Mouse (Mus musculus) liver, adult 2 months (tissue): Measurements from ENCODE around the gene Pin1rt1. TPM values are rescaled to one million over a fixed set of nuclear protein-coding genes. Genes with fewer than 3 reads are reported as not detected.
A peak's percentile ranks its signal among the peaks of the same experiment; 100 is the strongest.

Experiments used
- DNase-seq: peaks from one replicate; pipeline ENCODE4 v3.0.0-alpha.2; 2011; ENCODE audit warnings: low read depth, low spot score; ENCODE audit errors: extremely low read depth
- H3K27ac ChIP-seq: fragments of 200-500 bp; replicated peaks from 2 replicates; pipeline ENCODE4 v1.5.1; 2012; ENCODE audit warnings: low read depth, mild to moderate bottlenecking, control low read depth, inconsistent platforms, low read length; ENCODE audit not compliant: insufficient read depth
- H3K27me3 ChIP-seq: fragments of 200-500 bp; 2 replicates; pipeline ENCODE4 v1.6.1; 2012; ENCODE audit warnings: mild to moderate bottlenecking, moderate library complexity, low read length, inconsistent platforms; ENCODE audit not compliant: control insufficient read depth, insufficient read depth
- H3K36me3 ChIP-seq: fragments of 200-500 bp; 2 replicates; pipeline ENCODE4 v1.6.1; 2012; ENCODE audit warnings: low read length, inconsistent platforms; ENCODE audit not compliant: control insufficient read depth, insufficient read depth
- H3K4me1 ChIP-seq: fragments of 200-500 bp; 2 replicates; pipeline ENCODE4 v1.6.1; 2011; ENCODE audit warnings: low read length; ENCODE audit not compliant: control insufficient read depth, insufficient read depth
- H3K4me3 ChIP-seq: fragments of 200-500 bp; 2 replicates; pipeline ENCODE4 v1.5.1; 2011; ENCODE audit warnings: low read depth, mild to moderate bottlenecking, control low read depth, low read length, moderate library complexity; ENCODE audit not compliant: insufficient read depth
- H3K79me2 ChIP-seq: fragments of 200-500 bp; 2 replicates; pipeline ENCODE4 v1.6.1; 2012; ENCODE audit warnings: inconsistent platforms, mild to moderate bottlenecking, low read length, moderate library complexity; ENCODE audit not compliant: control insufficient read depth, insufficient read depth
- H3K9ac ChIP-seq: fragments of 200-500 bp; 2 replicates; pipeline ENCODE4 v1.6.1; 2012; ENCODE audit warnings: low read depth, mild to moderate bottlenecking, control low read depth, inconsistent platforms, low read length
- CTCF ChIP-seq: fragments of 200-500 bp; IDR thresholded peaks from 2 replicates; pipeline ENCODE4 v1.5.1; 2011; ENCODE audit warnings: low read depth, low read length, control low read depth
- POLR2A ChIP-seq: fragments of 200-500 bp; IDR thresholded peaks from 2 replicates; pipeline ENCODE4 v1.6.1; 2011; ENCODE audit warnings: low read length, control low read depth; ENCODE audit not compliant: insufficient read depth; ENCODE audit errors: extremely low read depth
- WGBS: fragments of 180-500 bp; shearing (Covaris S2); methylation state at CpG from one replicate; pipeline ENCODE4 v1.1.7; 2018; 5-methylcytosine and 5-hydroxymethylcytosine counted together
- polyA plus RNA-seq: library from polyadenylated mRNA; depleted of rRNA; stranded (reverse); fragments of >200 nt; gene quantifications from 2 replicates; pipeline ENCODE4 v1.2.3, GENCODE M21; 2012
- total RNA-seq: library from RNA; depleted of rRNA; stranded (reverse); fragments of >200 nt; gene quantifications from 2 replicates; pipeline ENCODE4 v1.2.3, GENCODE M21; 2014

Gene Pin1rt1
- total and polyA plus RNA-seq, 2 experiments: not detected

- H3K79me2 ChIP-seq: peaks cover 7% of the 10 kb centered on the region; the same call in 1 of the 2 replicates
- peak; percentile 69 for DNase-seq
- peak; percentile 33; the same call in 1 of the 2 replicates for TF ChIP-seq CTCF
- TF ChIP-seq POLR2A: no peak
- no peak overlapping the region for H3K4me3 ChIP-seq
- WGBS: 53% methylated on average over 5 of the region's 5 CpGs
- no peak overlapping the region for H3K27ac ChIP-seq
- no peaks in the 10 kb centered on the region for H3K36me3 ChIP-seq
- H3K4me1 ChIP-seq: peaks cover 8% of the 10 kb centered on the region; the same call in 1 of the 2 replicates
- no peak overlapping the region for H3K9ac ChIP-seq
- H3K27me3 ChIP-seq: no peaks in the 10 kb centered on the region
Measured at GRCm38 (mm10) chr2:104743971-104744370, 27.8 kb upstream of the Pin1rt1 start.

DNA sequence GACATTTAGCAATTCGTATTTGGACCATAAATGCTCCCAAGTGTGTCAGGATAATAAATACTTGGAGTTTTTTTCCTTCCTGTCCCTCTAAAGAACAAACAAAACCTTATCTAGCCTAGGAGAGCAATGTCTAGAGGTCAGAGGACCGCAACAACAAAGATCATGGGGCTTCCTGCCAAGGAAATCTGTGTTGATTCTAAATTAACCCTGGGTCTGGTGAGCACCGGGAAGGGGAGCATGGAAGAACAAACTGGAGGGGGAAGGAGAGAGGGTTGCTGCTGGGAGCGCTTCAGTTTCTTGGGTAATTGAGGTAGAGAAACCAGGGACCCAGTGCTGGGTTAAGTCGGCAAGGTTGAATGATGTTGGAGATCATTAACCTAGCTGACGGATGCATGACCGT is 27.0 kb upstream of the Pin1rt1 start:
- no peaks in the 10 kb centered on the region for H3K27me3 ChIP-seq
- no peaks in the 10 kb centered on the region for H3K36me3 ChIP-seq
- peaks cover 9% of the 10 kb centered on the region; the same call in 1 of the 2 replicates for H3K79me2 ChIP-seq
- peak overlapping the region; percentile 80 for H3K9ac ChIP-seq
- peak overlapping the region; percentile 96 for H3K4me3 ChIP-seq
- TF ChIP-seq CTCF (no peak), POLR2A (no peak)
- 6% methylated on average over 7 of the region's 7 CpGs for WGBS
- peak overlapping the region; percentile 99 for H3K27ac ChIP-seq
- DNase-seq: peak; percentile 95
- H3K4me1 ChIP-seq: peaks cover 10% of the 10 kb centered on the region

DNA sequence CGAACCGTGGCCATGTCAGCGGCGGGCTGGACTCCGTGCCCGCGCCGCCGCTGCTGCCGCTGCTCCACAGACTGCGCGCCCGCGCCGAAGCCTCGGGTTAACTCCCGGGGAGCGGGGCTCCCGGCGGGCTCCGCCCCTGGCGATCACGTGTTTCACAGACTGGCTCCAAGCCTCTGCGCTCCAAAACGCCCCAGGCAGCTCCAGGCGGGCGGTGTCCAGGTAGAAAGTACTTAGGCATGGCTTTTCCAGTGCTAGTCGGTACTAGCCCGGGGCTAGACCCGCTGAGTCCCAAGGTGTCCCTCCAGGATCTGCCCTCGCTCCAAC is 26.5 kb upstream of the Pin1rt1 start, which contains the start of gene Depdc7:
Gene Depdc7, minus strand, starts transcription at position 138 of the 324 bp plus-strand sequence.
- WGBS: under 1% methylated on average over 28 of the region's 31 CpGs
- H3K27ac ChIP-seq: peak within 1 kb of the TSS; percentile 99

GRCm38 (mm10) chr2:104741896-104742740 is 25.9 kb upstream of the Pin1rt1 start:
- peaks cover 10% of the 10 kb centered on the region for H3K4me1 ChIP-seq
- WGBS: 3% methylated on average over 42 of the region's 46 CpGs

More for the DNA sequence above, 26.5 kb upstream of the Pin1rt1 start, which contains the start of gene Depdc7:
- Histone ChIP-seq H3K27me3 (no peaks in the 10 kb centered on the region), H3K36me3 (no peaks in the 10 kb centered on the region), H3K4me3 (peak within 1 kb of the TSS; percentile 96), H3K9ac (peak within 1 kb of the TSS; percentile 100), H3K4me1 (peaks cover 10% of the 10 kb centered on the region), H3K79me2 (peaks cover 10% of the 10 kb centered on the region; the same call in 1 of the 2 replicates)
- TF ChIP-seq POLR2A: peak; percentile 89
- TF ChIP-seq CTCF: no peak
- peak; percentile 81 for DNase-seq

DNA sequence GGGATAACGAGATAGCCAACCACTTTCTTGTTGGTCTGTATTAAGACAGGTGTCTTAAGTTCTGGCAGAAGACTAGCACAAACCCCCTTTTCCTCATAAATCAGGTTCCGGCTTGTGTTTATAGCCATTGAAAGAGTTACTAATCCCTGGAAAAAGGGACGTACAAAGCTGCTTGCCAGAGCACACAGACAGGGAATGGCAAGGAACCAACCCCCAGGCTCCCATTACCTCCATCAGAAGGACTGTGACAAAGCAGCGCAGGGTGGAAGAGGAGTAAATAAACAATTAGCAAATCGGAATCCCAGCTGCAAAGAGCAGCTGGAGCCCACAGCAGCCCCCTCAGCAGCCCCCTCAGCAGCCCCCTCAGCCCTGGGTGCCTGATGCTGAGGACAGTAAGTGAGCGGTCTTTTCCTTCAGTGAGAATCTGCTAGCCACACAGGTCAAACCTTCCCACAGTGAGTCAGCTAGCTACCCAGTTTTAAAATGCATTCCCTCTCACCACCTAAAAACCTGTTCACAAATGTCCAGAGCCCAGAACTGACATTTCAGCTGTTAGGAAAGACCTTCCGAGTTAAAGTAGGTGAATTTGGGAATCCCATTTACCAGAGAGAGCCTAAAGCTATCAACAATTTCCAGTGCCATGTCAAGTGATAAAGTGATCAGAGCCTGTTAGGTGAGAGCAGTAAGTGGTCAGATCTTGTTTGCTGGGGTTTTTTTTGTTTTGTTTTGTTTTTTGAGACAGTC is 25.0 kb upstream of the Pin1rt1 start:
- WGBS: 26% methylated on average over 7 of the region's 7 CpGs
- DNase-seq: peak; percentile 80
- peak overlapping the region; percentile 99 for H3K27ac ChIP-seq

More at GRCm38 (mm10) chr2:104741896-104742740, 25.9 kb upstream of the Pin1rt1 start:
- Histone ChIP-seq H3K27me3 (no peaks in the 10 kb centered on the region), H3K4me3 (peak overlapping the region; percentile 96), H3K27ac (peak overlapping the region; percentile 99), H3K79me2 (peaks cover 10% of the 10 kb centered on the region; the same call in 1 of the 2 replicates), H3K36me3 (no peaks in the 10 kb centered on the region), H3K9ac (peak overlapping the region; percentile 100)
- peak; percentile 74 for DNase-seq
- TF ChIP-seq CTCF (no peak), POLR2A (no peak)

More for the DNA sequence above, 25.0 kb upstream of the Pin1rt1 start:
- H3K27me3 ChIP-seq: no peaks in the 10 kb centered on the region
- peak overlapping the region; percentile 86 for H3K9ac ChIP-seq
- no peak for TF ChIP-seq CTCF
- no peak for TF ChIP-seq POLR2A
- peaks cover 18% of the 10 kb centered on the region; the same call in 1 of the 2 replicates for H3K79me2 ChIP-seq
- H3K4me1 ChIP-seq: peaks cover 10% of the 10 kb centered on the region
- H3K36me3 ChIP-seq: no peaks in the 10 kb centered on the region
- H3K4me3 ChIP-seq: peak overlapping the region; percentile 96
